Mouse (Mus musculus) midbrain, postnatal 0 days (tissue): ENCODE data around the gene Nup54. TPM values are rescaled to one million over a fixed set of nuclear protein-coding genes. Genes with fewer than 3 reads are reported as not detected.

Experiments
- ATAC-seq: fragments of 200-750 bp; cut with Nextera tagmentation; 2 replicates; pipeline ENCODE4 v1.8.0; 2017; ENCODE audit warnings: moderate number of reproducible peaks, mild to moderate bottlenecking, moderate TSS enrichment, moderate library complexity; ENCODE audit not compliant: low FRiP score
- DNase-seq: peaks from one replicate; pipeline ENCODE4 v3.0.0-alpha.2; 2015; ENCODE audit warnings: low spot score
- H3K27ac ChIP-seq: fragments of 300-500 bp; sonication (generic); 2 replicates; pipeline ENCODE4 v1.5.1; 2014; ENCODE audit warnings: low read depth, mild to moderate bottlenecking, low read length, mixed read lengths
- H3K27me3 ChIP-seq: fragments of 300-500 bp; sonication (generic); 2 replicates; pipeline ENCODE4 v1.6.1; 2014; ENCODE audit warnings: low read length, control low read depth, mixed read lengths; ENCODE audit not compliant: insufficient read depth
- H3K36me3 ChIP-seq: fragments of 300-500 bp; sonication (generic); 2 replicates; pipeline ENCODE4 v1.6.1; 2014; ENCODE audit warnings: low read length, control low read depth, mixed read lengths; ENCODE audit not compliant: insufficient read depth
- H3K4me1 ChIP-seq: fragments of 300-500 bp; sonication (generic); 2 replicates; pipeline ENCODE4 v1.6.1; 2014; ENCODE audit warnings: mild to moderate bottlenecking, control low read depth, antibody characterized with exemption, low read length, mixed read lengths; ENCODE audit not compliant: insufficient read depth
- H3K4me2 ChIP-seq: fragments of 300-500 bp; sonication (generic); 2 replicates; pipeline ENCODE4 v1.6.1; 2014; ENCODE audit warnings: low read depth, mild to moderate bottlenecking, low read length, mixed read lengths; ENCODE audit not compliant: poor library complexity, severe bottlenecking
- H3K4me3 ChIP-seq: fragments of 300-500 bp; sonication (generic); 2 replicates; pipeline ENCODE4 v1.5.1; 2014; ENCODE audit warnings: low read depth, mild to moderate bottlenecking, low read length, moderate library complexity
- H3K9ac ChIP-seq: fragments of 300-500 bp; sonication (generic); replicated peaks from 2 replicates; pipeline ENCODE4 v1.6.1; 2014; ENCODE audit warnings: mild to moderate bottlenecking, low read length, moderate library complexity, mixed read lengths; ENCODE audit not compliant: poor library complexity, severe bottlenecking
- H3K9me3 ChIP-seq: fragments of 300-500 bp; sonication (generic); 2 replicates; pipeline ENCODE4 v1.6.1; 2016; ENCODE audit warnings: low read length, control low read depth
- CTCF ChIP-seq: IDR thresholded peaks from 2 replicates; pipeline ENCODE4 v1.5.1; 2016; ENCODE audit warnings: antibody characterized with exemption, mild to moderate bottlenecking
- WGBS: fragments of 180-500 bp; shearing (Covaris S2); extraction: QIAGEN DNeasy Blood & Tissue Kit; methylation state at CpG from one replicate; pipeline ENCODE4 v1.1.7; 2014; 5-methylcytosine and 5-hydroxymethylcytosine counted together
- polyA plus RNA-seq: library from polyadenylated mRNA; unstranded; fragments of >200 nt; fragmentation: Nextera tagmentation; extraction: Ambion mirVana; gene quantifications from 2 replicates; pipeline ENCODE4 v1.2.1, GENCODE M21; 2015
- total RNA-seq: library from RNA; depleted of rRNA; stranded (reverse); fragments of >200 nt; gene quantifications from 2 replicates; pipeline ENCODE4 v1.2.3, GENCODE M21; 2014

Gene Nup54
- total and polyA plus RNA-seq, 2 experiments from 2014 or later, result 52.6 to 91.8 TPM

- H3K4me3 ChIP-seq, result no peak overlapping the region
- H3K36me3 ChIP-seq, result no peaks in the 10 kb centered on the region
- H3K4me1 ChIP-seq, result no peaks in the 10 kb centered on the region
- WGBS, result 83% methylated on average over 8 of the region's 8 CpGs
- no peak overlapping the region for H3K9ac ChIP-seq
- H3K27me3 ChIP-seq, result 0 out of 2 replicates have a peak, but pooled peaks cover 7% of the 10 kb centered on the region
- no peak overlapping the region for H3K4me2 ChIP-seq
- H3K9me3 ChIP-seq, result no peaks in the 10 kb centered on the region
- ATAC-seq (no peak), DNase-seq (no peak)
- no peak for TF ChIP-seq CTCF
- H3K27ac ChIP-seq, result no peak overlapping the region
These were observed 44.4 kb downstream of the Nup54 start for GRCm38 (mm10) chr5:92390615-92391014.

- H3K27ac ChIP-seq, result no peak overlapping the region
- no peaks in the 10 kb centered on the region for H3K9me3 ChIP-seq
- 72% methylated on average over 2 of the region's 2 CpGs for WGBS
- no peak for TF ChIP-seq CTCF
- no peak for DNase-seq
- H3K36me3 ChIP-seq, result no peaks in the 10 kb centered on the region
- H3K4me2 ChIP-seq, result no peak overlapping the region
- H3K4me1 ChIP-seq, result no peaks in the 10 kb centered on the region
- H3K27me3 ChIP-seq, result 0 out of 2 replicates have a peak, but pooled peaks cover 7% of the 10 kb centered on the region
- no peak overlapping the region for H3K9ac ChIP-seq
- no peak for ATAC-seq
- no peak overlapping the region for H3K4me3 ChIP-seq
These were observed 45.0 kb downstream of the Nup54 start for GRCm38 (mm10) chr5:92389977-92390376.

GRCm38 (mm10) chr5:92387433-92387832 is 47.6 kb downstream of the Nup54 start:
- H3K36me3 ChIP-seq, result no peaks in the 10 kb centered on the region
- ATAC-seq, result no peak
- no peak overlapping the region for H3K4me2 ChIP-seq
- H3K9ac ChIP-seq, result no peak overlapping the region
- no peaks in the 10 kb centered on the region for H3K4me1 ChIP-seq
- WGBS, result 75% methylated on average over 11 of the region's 11 CpGs
- no peak for TF ChIP-seq CTCF
- H3K27me3 ChIP-seq, result 0 out of 2 replicates have a peak, but pooled peaks cover 3% of the 10 kb centered on the region
- H3K27ac ChIP-seq, result no peak overlapping the region
- DNase-seq, result no peak
- no peak overlapping the region for H3K4me3 ChIP-seq
- no peaks in the 10 kb centered on the region for H3K9me3 ChIP-seq

GRCm38 (mm10) chr5:92386643-92387042 is 48.4 kb downstream of the Nup54 start:
- Histone ChIP-seq H3K9me3 (no peaks in the 10 kb centered on the region), H3K9ac (no peak overlapping the region), H3K4me1 (no peaks in the 10 kb centered on the region), H3K4me3 (no peak overlapping the region), H3K36me3 (no peaks in the 10 kb centered on the region), H3K27ac (no peak overlapping the region), H3K27me3 (0 out of 2 replicates have a peak, but pooled peaks cover 3% of the 10 kb centered on the region), H3K4me2 (no peak overlapping the region)
- ATAC-seq (no peak), DNase-seq (no peak)
- WGBS, result 51% methylated on average over 6 of the region's 6 CpGs
- peak; percentile 30 for TF ChIP-seq CTCF

GRCm38 (mm10) chr5:92386102-92386501 is 48.9 kb downstream of the Nup54 start:
- Histone ChIP-seq H3K36me3 (no peaks in the 10 kb centered on the region), H3K4me2 (no peak overlapping the region), H3K9ac (no peak overlapping the region), H3K27me3 (0 out of 2 replicates have a peak, but pooled peaks cover 3% of the 10 kb centered on the region), H3K9me3 (no peaks in the 10 kb centered on the region), H3K27ac (no peak overlapping the region), H3K4me3 (no peak overlapping the region), H3K4me1 (no peaks in the 10 kb centered on the region)
- ATAC-seq (no peak), DNase-seq (no peak)
- TF ChIP-seq CTCF, result no peak
- WGBS, result 92% methylated on average over 5 of the region's 5 CpGs

GRCm38 (mm10) chr5:92384855-92385254 is 50.2 kb downstream of the Nup54 start:
- H3K4me3 ChIP-seq, result no peak overlapping the region
- no peak overlapping the region for H3K27ac ChIP-seq
- H3K4me1 ChIP-seq, result no peaks in the 10 kb centered on the region
- TF ChIP-seq CTCF, result peak; percentile 66
- H3K9me3 ChIP-seq, result no peaks in the 10 kb centered on the region
- no peaks in the 10 kb centered on the region for H3K36me3 ChIP-seq
- 33% methylated on average over 7 of the region's 7 CpGs for WGBS
- no peak for ATAC-seq
- no peak overlapping the region for H3K4me2 ChIP-seq
- no peak for DNase-seq
- H3K27me3 ChIP-seq, result 0 out of 2 replicates have a peak, but pooled peaks cover 3% of the 10 kb centered on the region
- no peak overlapping the region for H3K9ac ChIP-seq
